Mouse (Mus musculus): ENCODE measurements around the gene Cdh7.

DNA sequence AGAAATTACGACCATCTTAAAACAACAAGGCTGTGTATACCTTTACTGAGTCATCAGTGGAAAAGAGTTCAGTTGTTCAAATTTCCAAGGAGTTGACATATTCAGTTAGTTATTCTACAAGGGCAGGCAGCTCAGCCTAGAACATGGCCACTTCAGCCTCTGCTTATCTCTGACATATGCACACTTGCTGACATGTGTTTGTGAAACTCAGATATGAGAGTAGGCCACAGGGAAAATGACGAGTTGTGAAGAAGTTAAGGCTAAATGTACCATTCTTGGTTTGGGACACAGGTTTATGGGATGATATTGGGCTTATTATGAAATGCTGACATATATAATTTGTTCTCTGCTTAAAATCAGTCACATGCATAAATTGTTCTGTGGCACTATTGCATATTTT is 7.3 kb downstream of the Cdh7 start:
- TF ChIP-seq MAX (IDR thresholded peaks at IDR 0.05; ENCODE audit: low read depth) (no peak), POLR2A (IDR thresholded peaks at IDR 0.05; ENCODE audit: insufficient read length, low read depth) (no peak)

All from myocyte (in vitro differentiated cells).